Mouse (Mus musculus) urinary bladder, adult 18-20 months (tissue): Measurements from ENCODE around the gene St6gal1.
A peak's percentile ranks its signal among the peaks of the same experiment; 100 is the strongest.

Experiments
- DNase-seq, 2 experiments: peaks; one replicate each; pipeline ENCODE4 v3.0.0; 2022; ENCODE audit warnings: low spot score in 2 of 2, mixed read lengths in 2 of 2

St6gal1 gene

DNA sequence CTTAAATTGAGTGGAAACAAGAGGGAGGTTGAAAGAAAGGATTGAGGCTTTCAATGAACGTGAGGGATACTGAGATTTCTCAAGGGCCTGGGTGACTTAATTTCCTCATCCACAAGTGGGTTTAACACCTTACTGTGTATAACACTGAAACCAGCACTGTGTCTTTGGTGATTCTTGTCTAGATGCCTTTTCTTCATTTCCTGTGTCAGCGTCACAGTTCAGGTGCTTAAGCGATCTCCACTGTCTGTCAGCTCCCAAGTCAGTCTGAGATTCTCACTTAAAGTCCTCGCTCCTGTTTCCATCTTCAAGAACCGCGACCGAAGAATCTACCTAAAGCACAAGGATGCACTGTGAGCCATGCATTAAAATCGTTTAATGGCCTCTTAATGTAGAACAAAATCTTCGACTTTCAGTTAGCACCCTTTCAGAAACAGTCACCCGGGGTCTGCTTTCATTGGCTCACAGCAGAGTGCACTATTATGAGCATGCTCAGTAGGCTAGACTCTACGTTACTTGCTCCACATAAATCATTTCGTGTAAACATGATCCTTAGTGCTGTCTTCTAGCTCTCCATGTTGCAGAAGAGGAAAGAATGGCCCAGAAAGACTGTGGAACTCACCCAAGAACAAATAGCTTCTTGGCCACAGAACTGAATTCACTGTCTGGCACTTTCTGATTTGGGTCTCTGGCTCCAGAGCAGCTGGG, 1.2 kb upstream of the St6gal1 start:
- no peak for DNase-seq

DNA sequence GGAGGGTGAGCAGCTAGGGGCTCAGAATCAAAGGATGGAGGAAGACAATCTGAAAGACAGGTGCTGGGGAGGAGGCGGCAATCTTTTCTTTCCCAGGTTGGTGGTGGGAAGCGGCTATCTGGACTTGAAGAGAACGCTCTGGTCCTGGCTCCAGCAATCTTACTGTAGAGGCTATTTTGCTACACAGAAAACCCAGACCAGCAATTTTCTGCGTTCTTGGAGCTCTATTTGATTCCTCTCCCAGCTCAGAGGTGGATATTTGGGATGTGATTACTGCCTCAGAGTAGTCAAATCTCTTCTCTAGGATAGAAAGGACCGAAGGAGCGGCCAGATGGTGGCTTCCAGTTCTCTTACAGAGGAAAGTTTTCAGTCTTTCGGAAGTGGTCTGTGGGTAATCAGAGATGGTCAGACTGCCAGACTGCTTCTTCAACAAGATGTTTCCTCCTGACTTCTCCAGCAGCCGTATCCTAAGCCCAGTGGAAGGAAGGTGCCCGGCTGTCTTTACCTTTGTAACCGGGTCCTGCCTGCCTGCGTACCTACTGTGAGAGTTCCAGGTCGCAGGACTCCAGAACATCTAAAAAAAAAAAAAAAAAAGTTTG, 570 bp upstream of the St6gal1 start:
- DNase-seq, result no peak

DNA sequence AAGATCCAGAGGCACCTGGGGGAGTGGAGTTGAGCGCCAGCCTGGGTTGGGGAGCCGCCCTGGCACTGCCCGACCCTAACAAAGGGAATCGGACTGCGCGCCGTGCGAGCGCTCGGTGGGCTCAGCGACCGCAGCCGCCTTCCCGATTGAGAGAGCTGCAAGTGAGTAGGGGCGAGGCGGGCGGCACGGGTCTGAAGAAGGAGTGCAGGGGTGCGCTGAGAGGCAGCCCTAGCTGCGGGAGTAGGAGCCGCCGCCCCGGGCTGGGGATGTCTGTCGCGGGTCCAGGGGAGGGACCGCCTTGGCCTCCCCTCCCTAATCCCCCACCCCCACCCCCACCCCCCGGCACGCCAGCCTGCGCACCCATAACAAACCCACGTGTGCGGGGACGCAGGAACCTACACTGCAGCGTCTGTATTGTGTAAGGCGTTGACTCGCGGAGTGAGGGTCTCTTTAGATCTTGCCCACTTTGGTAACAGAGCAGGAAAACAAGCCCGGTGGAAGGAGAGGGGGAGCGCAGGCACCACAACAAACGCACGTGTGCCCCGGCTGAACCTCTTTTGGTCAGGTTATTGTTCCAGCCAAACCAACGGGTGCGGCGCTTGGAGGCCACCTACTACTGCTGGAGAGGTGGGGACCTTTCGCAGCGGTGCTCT, 655 bp downstream of the St6gal1 start:
- peak; percentile 16 to 42 for DNase-seq

DNA sequence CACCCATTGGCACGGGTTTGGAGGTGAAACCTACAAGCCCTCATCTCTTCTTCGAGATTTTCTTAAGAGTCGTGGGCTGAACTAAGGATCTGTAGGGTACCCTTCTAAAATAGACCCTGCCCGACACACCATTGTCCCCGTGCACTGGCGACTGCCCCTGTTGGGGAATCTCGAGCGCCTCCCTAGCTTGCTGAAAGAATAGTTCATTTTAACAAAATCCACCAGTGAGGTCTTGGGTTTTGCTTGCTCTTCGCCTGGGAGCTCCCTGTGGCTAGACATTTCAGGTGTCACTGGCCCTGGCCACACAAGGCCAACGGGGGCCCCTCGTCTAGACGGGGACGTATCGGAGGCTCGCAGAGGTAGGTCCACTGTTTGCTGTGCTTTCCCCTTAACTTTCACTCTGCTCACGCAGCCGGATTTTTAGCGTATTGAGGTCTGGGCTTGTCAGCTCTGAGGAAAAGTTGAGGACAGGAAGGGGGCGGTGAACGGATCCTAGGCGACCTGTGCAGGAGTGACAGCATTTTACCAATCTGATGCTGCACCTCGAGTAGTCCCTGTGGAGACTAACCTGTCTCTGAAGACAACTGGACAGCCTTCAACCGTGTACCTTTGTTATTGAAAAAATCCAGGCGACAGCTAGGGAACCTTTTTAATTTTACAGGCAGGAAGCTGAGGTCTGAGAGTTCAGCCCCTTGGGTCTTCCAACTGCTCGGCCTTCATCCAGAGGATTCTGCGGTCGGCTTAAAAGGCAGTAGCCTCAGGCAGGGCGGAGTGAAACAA, 1.5 kb downstream of the St6gal1 start:
- DNase-seq, result peak; percentile 15 to 57

DNA sequence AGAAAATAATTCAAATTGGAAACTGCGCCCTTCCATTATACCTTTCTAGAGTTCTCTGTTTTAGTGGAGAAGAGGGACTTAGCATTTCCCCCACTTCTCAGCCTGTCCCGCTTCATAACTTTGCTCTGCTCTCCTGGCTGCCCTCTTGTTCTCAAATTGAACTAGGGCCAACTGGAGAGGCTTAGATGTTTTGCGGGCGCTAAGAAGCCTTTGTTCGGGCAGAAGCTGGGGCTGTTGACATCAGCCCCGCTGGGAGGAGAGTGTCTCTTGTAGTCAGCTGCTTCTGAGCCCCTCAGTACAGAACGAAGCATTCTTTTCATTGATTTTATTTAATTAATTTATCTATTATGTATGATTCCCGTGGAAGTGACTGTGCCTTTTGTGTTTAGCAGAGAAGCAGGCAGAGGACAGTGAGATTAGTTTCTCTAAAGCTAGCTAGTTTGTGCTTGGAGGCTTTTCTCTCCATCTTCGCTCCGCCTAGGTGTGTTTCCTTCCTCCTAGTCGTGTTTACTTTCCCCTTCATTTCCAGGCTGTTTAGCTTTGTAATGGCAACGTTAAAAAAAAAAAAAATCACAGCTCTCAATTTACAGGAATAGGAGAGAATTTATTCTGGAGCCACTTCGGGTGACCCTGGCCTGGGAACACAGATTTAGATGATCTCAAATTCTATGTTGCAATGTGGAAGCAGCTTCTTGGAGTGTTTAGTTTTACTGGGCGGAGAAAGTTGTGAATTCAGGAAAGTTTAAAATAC, 2.2 kb downstream of the St6gal1 start:
- DNase-seq, result no peak

DNA sequence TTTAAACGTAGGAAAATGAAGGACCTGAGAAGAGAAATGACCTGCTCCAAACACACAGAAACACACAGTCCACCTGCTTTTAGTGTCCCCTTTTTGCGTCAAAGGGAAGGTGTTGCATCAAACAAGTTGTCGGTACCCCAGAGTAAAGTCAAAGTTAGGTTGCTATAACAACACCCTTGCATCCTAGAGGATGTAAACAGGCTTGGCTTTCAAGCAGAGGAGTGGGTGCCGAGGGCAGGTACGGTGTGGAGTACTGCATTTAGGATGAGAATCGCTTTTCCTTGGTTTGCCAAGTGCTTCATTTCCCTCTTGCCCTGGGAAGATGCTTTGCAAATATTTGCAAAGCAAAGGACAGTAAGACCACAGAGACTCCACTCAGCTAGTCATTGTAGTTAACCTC, 3.3 kb downstream of the St6gal1 start:
- DNase-seq, result no peak

DNA sequence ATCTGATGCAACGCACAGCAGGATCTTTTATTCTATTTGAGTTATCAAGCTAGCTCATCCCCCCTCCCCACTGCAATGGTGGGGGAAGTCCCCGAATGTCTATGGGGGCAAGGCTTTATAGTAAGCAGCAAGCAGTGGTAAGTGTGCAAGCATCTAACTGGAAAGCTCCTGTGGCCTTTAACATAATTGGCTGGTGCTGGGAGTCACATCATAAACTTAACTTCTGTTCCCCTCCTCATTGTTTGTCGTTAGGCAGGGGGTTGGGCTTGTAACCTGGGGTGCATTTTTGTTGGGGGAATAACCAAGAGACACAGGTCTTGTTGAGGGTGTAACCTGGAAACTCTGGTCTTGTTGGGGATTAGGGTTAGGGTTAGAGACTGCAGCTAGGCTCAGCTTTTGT, 3.9 kb downstream of the St6gal1 start:
- no peak for DNase-seq

DNA sequence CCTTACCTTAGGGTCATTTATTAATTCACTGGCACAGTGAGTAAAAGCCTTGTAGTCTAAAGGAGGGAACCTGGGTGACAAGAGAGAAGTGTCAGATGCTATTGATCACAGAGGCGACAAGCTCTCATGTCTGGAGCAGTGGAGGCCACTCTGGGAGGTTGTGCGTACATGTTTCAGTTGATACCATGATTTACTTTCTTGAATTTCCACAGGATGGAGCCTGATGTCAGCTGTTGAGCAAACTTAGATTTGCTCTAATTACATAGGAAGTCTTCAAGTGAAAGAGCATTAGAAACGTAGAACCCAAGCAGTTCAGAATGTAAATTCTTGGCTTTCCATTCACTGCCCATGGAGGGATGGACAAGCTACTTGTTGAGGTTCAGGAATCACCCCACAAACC, 5.4 kb downstream of the St6gal1 start:
- DNase-seq, result no peak

DNA sequence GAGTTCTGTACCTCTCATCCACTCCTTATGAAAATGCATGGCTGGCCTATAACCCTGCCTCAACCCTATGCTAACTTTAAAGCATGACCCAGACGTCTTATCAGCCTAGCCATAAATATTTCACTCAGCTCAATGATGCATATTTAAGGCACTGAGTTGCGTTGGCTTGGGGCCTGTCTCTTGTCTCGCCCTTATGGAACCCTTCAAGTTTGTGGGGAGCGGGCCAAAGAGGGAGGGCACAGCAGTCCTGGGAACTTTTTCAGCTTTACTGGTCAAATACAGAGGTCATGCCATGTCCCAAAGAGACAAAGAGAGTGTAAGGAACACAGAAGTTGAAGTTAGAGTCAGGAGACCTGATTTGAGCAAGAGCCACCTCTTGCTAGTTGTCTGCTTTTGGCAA, 6.6 kb downstream of the St6gal1 start:
- no peak for DNase-seq

DNA sequence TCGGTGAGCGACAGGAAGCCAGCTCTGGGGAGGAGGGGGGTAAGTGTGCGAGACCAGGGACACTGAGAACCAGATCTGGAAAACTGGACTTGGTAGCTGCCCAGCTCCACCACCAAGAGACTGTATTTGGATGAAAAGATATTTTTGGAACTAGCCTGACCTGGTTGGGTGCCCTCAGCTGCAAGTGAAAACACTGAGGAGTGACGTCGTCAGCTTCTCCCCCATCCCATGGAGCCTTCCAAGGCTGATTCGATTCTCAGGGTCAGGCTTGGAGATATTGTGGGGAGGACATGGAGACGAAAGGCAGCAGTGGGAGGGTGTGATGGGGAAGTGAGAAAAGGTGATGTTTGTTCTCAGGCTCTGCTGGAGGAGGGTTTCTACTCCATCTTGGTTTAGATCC, 8.2 kb downstream of the St6gal1 start:
- DNase-seq, result no peak

DNA sequence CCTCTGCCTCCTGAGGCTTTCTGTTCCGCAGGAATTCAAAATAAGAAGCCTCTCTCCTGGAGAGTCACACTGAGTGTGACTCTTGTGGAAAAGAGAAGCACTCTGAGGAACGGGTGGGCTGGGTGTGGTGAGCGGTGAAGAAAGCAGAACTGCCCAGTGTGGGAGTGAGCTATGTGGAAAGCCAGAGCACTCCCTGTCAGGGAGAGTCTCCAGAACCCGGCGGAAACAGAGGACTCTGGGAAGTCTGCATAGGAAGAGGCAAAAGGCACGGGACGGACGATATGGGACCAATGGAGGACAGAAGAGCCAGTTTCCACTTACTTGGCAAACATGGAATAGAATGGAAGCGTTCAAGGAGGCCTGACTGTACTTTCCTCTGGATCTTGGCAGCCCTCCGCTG, 9.0 kb downstream of the St6gal1 start:
- DNase-seq, result peak in 1 of 2 experiments; percentile 27

DNA sequence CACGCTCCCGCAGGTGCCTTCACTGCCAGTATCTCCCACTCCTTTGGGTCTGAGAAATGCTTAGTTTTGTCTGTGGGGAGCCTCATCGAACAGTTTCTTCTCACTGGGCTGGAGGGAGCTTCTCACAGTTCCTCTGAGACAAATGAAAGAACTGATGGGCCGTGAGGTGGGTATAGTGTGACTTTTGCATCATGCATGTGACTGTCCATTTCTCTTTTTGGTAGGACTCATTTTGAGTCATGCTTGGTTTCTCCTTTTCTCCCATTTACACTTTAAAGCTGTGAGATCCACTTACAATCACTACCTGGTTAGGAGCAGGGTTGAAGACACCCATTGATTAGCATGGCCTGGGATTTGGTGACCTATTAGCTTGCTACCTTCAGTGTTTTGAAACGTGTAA, 10.0 kb downstream of the St6gal1 start:
- no peak for DNase-seq

DNA sequence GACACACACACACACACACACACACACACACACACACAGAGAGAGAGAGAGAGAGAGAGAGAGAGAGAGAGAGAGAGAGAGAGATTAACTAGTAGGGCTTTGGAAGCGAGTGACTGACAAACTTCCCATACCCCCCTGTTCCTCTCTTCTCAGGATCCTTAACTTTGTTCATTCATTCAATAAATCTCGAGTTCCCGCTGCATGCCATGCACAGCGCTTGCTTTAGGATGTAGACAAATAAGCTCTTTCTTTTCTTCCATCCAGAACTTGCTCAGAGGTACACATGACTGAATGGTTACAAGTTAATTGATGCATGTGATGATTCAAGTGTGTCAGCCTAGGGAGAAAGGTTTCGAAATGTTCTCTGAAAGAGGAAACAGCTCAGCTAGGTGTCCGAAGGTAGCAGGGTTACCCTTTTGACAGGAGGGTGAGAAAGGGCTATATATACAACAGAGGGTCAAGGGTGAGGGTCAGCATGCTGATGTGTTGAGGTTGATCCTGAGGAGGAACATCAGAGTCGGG, 10.7 kb downstream of the St6gal1 start:
- no peak for DNase-seq

DNA sequence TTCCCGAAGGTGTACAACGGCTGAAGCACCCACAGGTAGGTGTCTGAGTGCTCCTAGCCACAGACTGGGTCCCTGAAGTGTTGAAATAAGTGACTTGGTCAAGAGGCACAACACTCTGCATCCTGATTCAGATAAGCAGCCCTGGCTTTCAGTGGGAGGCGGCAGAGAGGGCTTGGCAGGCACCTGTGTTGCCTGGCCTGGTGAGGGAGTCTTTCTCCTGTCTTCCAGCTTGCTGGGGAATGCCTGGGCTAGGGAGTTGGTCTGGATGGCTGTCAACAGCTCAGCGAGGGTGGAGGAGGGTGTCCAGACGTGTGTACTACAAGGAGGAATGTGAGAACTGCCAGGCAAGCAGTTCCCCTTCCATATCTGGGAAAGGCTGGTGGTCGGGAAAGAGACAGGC, 15.0 kb downstream of the St6gal1 start:
- peak in 1 of 2 experiments; percentile 27 for DNase-seq

DNA sequence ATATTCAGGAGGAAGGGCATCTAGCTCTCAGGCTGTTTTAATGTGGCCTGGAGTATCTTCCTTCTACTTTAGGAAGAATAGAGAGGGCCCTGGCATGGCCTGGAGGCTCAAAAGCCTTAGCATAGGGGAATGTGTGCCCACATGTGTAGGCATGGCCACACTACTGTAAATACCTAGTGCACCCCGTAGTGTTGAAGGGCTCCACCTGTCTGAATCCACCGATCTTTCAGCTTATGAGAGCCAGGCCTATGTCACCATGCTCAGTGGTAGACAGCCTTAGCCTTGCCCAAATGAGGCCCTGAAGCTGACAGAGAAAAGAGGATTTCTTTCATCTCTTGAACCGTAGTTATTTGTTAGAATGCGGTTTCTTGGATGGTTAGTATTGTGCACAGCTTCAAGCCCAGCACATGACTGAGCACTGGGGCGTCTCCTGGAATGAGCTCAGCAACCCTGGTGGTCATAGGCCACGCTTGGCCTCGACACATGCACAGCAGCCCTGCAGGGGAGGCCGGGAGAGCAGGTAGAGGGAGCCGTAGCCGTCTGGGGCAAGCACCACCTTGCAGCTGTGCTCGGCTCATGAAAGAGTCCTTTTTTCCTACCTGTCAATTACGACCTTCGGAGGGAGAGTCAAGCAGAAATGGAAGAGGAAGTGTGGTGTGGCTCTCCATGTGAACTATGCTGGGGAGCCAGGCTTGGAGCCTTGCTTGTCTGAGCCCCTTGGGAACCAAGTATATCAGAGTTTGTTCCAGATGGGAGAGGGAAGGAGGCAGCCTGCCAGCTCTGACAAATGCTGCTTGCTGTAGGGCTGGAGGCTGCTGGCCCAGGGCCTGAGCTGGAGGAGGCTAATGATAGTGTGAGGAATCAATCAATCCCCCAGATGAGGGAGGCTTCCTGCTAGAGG, 15.8 kb downstream of the St6gal1 start:
- DNase-seq, result peak in 1 of 2 experiments; percentile 60

DNA sequence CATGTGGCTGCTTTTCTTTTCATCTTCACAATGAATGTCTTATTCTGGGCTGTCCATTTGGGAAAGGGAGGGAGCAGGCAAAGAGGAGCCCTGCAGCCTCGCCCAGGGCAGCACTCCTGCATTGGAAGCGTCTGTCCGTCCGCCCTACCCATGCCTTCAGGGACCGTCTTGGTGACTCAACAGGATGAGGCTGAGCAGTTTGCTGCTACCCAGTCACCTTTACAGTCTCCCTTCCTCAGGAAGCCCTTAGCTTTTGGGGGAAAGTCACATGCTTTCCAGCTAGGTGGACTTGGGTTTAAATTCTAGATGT, 16.4 kb downstream of the St6gal1 start:
- no peak for DNase-seq

DNA sequence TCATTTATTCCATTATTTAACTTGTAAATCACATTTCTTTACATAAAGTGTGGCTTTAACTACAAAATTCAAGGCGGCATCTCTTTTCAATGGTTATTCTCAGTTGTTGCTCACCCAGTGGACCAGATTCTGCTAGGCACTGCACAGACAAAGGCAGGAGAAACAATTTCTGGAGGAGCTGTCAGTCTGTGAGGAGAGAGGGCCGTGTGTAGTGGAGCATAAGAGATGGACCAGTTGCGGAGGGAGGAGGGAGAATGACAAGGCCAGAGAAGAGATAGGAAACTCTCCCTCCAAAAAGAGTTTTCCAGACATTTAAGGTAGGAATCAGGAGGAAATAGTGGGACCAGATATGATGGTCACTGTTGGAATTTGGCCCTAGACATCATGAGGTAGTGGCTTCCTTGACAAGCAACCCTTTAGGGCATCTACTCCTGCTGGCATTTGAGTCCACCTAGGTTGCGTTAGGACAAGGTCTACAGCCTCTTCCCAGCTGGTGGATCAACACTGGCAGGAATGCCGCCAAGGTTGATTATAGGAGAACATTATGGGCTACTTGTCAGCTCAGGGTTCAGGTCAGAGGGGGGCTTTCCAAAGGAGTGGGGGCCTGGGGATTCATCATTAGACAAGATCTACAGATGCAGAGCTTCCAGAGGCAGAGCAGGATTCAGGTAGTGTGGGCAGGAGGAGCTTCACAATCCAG, 19.3 kb downstream of the St6gal1 start:
- no peak for DNase-seq

DNA sequence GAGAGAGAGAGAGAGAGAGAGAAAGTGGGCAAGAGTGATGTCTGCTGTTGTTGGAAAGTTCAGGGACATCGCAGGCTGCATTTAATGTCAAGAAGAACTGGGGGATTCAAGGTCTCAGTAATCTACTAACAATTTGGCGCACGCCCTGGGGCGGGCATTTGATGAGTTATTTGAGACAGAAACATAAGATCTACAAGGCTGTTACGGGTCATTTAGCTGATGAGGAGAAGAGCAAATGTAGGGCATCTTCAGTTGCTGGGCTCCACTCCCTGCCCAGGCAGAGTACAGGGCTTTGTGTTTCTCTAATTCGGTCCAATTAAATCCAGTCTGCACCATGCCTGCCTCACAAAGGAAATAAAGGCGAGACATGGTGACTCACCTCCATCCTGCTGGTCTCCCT, 19.9 kb downstream of the St6gal1 start:
- no peak for DNase-seq

DNA sequence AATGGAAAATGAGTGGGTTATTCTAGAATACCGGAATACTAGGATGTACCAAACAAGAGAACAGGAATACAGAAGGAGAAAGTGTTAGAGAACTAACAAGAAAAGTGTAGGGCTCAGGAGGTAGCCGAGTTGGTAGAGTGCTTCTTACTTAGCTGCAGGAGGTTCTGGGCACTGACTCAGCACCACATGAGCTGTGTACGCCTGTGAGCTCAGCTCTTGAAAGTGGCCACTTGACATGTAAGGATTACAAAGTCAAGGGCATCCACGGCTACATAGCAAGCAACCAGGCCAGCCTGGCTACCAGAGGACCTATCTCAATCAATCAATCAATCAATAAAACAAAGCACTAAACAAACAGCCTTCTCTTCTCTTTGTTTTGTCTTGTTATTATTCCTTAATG, 24.7 kb downstream of the St6gal1 start:
- DNase-seq, result no peak

DNA sequence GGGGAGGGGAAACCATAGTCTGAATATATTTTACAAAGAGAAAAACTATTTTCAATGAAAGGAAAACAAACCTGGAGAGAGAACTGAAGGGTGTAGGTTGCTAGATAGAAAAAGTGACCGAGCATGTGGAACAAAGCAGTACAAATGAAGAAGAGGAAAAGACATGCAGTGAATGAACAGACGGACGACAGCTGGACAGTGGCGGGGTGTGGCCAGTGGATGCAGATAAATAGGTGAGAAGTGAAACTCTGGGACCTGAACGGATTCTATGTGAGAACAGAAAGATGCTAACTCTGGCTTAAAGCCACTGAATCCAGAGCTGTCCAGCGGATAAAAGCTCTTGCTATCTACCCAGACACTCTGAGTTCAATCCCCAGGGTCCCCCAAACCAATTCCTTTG, 25.2 kb downstream of the St6gal1 start:
- no peak for DNase-seq
